Mouse (Mus musculus): Measurements from ENCODE around the gene Xcl1. TPM values are rescaled to one million over a fixed set of nuclear protein-coding genes. Genes with fewer than 3 reads are reported as not detected.

The Xcl1 gene
- polyA plus RNA-seq (2017; shearing (Covaris generic)): 10 to 100 TPM in 1 of 2 experiments, under 1 TPM in 1; 0.95 to 24.6 TPM

GRCm38 (mm10) chr1:164935477-164936044 is at the start of gene Xcl1:
Xcl1 (minus strand) TSS chr1:164935527.

Other genes with a start within 250 kb of the Xcl1 start
- gene Dpt, start 138.9 kb downstream of the Xcl1 start, polyA plus RNA-seq (2017; shearing (Covaris generic)): under 1 TPM; 0.59 to 0.93 TPM
- under 1 TPM in 1 of 2 experiments, not detected in 1; 0.23 TPM for gene Tbx19, start 225.2 kb upstream of the Xcl1 start, polyA plus RNA-seq (2017; shearing (Covaris generic))